In genomic region chr13:104039861-104040260, GRCm38 (mm10) we compare ENCODE assay signal across 11 mouse cellular contexts.
DNase-seq lines count a peak whose midpoint lies in the region; ATAC-seq and TF ChIP-seq lines count a peak whose summit lies in the region.
"Had no signal": no experiment of that assay in that cellular context is flagged by ENCODE, and none has a peak within 500 bp of the region (broad histone marks: within the 10 kb centered on the region; RNA-seq: fewer than 3 reads in every experiment).

No protein-coding gene starts in this region.

- WGBS in lung, embryonic 14.5 days, result 68% methylated on average over 4 of the region's 4 CpGs

- H3K9ac ChIP-seq in lung, embryonic 14.5 days, result no peak overlapping the region
- H3K9ac ChIP-seq: limb, embryonic 12.5 days; midbrain, embryonic 12.5 days had no signal

- H3K27ac ChIP-seq in gastrocnemius, adult 2 months, result peak overlapping the region; percentile 41
- H3K27ac ChIP-seq in lung, embryonic 14.5 days (ENCODE audit: low read depth), result no peak overlapping the region
- peak overlapping the region; percentile 50 for H3K27ac ChIP-seq in embryonic fibroblast, embryonic 13.5 days (ENCODE audit: insufficient read depth, low read length)
- H3K27ac ChIP-seq: limb, embryonic 12.5 days; midbrain, embryonic 12.5 days had no signal

- H3K4me2 ChIP-seq in lung, embryonic 14.5 days, result no peak overlapping the region
- H3K4me2 ChIP-seq: limb, embryonic 12.5 days; midbrain, embryonic 12.5 days had no signal

- H3K36me3 ChIP-seq in lung, embryonic 14.5 days (ENCODE audit: insufficient read depth), result no peaks in the 10 kb centered on the region

- H3K4me3 ChIP-seq in gastrocnemius, adult 2 months, result no peak overlapping the region
- H3K4me3 ChIP-seq in lung, embryonic 14.5 days (ENCODE audit: low read depth, low read length), result no peak overlapping the region
- no peak overlapping the region for H3K4me3 ChIP-seq in embryonic fibroblast, embryonic 13.5 days (ENCODE audit: insufficient read depth, low read length)
- H3K4me3 ChIP-seq: limb, embryonic 12.5 days; midbrain, embryonic 12.5 days had no signal

- TF ChIP-seq CTCF in gastrocnemius, adult 2 months (IDR thresholded peaks at IDR 0.05), result no peak
- TF ChIP-seq CTCF in lung, embryonic 14.5 days (IDR thresholded peaks at IDR 0.05; ENCODE audit: low read depth), result no peak
- TF ChIP-seq CTCF in embryonic fibroblast, embryonic 13.5 days (IDR thresholded peaks at IDR 0.05; ENCODE audit: borderline replicate concordance, insufficient read depth, low read length), result no peak

- no peaks in the 10 kb centered on the region for H3K27me3 ChIP-seq in lung, embryonic 14.5 days (ENCODE audit: insufficient read depth, low read length)
- H3K27me3 ChIP-seq: limb, embryonic 12.5 days; midbrain, embryonic 12.5 days had no signal

- intact Hi-C loops in gastrocnemius, adult 2 months (cut with DNase I), result loop anchor here (5.0 kb wide), 1 partner anchor 63 kb away; no protein-coding TSS in a partner anchor

- peaks cover 24% of the 10 kb centered on the region for H3K4me1 ChIP-seq in lung, embryonic 14.5 days (ENCODE audit: insufficient read depth)
- H3K4me1 ChIP-seq in embryonic fibroblast, embryonic 13.5 days (ENCODE audit: control insufficient read depth, insufficient read depth, low read length), result peaks cover 26% of the 10 kb centered on the region

- ATAC-seq in lung, embryonic 14.5 days (ENCODE audit: insufficient read depth), result no peak
- ATAC-seq: CD4-positive, CD25-positive, alpha-beta regulatory T cell, adult 4 months had no signal

- DNase-seq in gastrocnemius, adult 2 months, result no peak
- DNase-seq in gastrocnemius, postnatal 25 days, result no peak
- DNase-seq in lung, embryonic 14.5 days, result peak; percentile 36
- no peak for DNase-seq in lung, postnatal 14 days
- DNase-seq in Muller cell, postnatal 12 days (ENCODE audit: inconsistent ontology term), result peak; percentile 81
- no peak for DNase-seq in kidney, postnatal 14 days
- no peak for DNase-seq in frontal cortex, postnatal 36 days (ENCODE audit: low spot score in 2 of 2)

- TF ChIP-seq POLR2A in embryonic fibroblast, embryonic 13.5 days (IDR thresholded peaks at IDR 0.05; ENCODE audit: low read depth, low read length), result no peak

- no peaks in the 10 kb centered on the region for H3K9me3 ChIP-seq in lung, embryonic 14.5 days (ENCODE audit: low read depth, low read length)
- H3K9me3 ChIP-seq: limb, embryonic 12.5 days; midbrain, embryonic 12.5 days had no signal

Comparison
In these comparisons a context has a peak if more than half of its experiments do, and no peak if none do; other contexts are left out.
1. DNase-seq: peak in lung, embryonic 14.5 days (single experiment) and Muller cell, postnatal 12 days (single experiment); none in gastrocnemius, adult 2 months (single experiment), gastrocnemius, postnatal 25 days (single experiment), lung, postnatal 14 days (single experiment), kidney, postnatal 14 days (single experiment) and frontal cortex, postnatal 36 days (0 of 2).